Mouse (Mus musculus) G1E (cell line): Measurements from ENCODE around the gene Dcx. TPM values are rescaled to one million over a fixed set of nuclear protein-coding genes. Genes with fewer than 3 reads are reported as not detected.

Experiments used
- ATAC-seq: 2 replicates; pipeline ENCODE4 v1.8.0; 2016; ENCODE audit warnings: mild to moderate bottlenecking; ENCODE audit not compliant: insufficient number of reproducible peaks, poor library complexity, low FRiP score, severe bottlenecking; ENCODE audit errors: extremely low read depth
- DNase-seq: peaks from one replicate; pipeline ENCODE4 v3.0.0; 2012; ENCODE audit warnings: low spot score
- H3K27me3 ChIP-seq: 2 replicates; pipeline ENCODE4 v1.6.1; 2012; ENCODE audit warnings: mild to moderate bottlenecking, low read length, inconsistent platforms; ENCODE audit not compliant: insufficient read depth
- H3K36me3 ChIP-seq: replicated peaks from 2 replicates; pipeline ENCODE3; 2012; ENCODE audit warnings: mild to moderate bottlenecking, inconsistent platforms
- H3K4me1 ChIP-seq: 2 replicates; pipeline ENCODE4 v1.6.1; 2012; ENCODE audit warnings: low read depth, low read length, inconsistent platforms, mixed read lengths; ENCODE audit not compliant: insufficient read depth
- H3K4me3 ChIP-seq: 2 replicates; pipeline ENCODE4 v1.5.1; 2012; ENCODE audit warnings: low read depth, mild to moderate bottlenecking, inconsistent platforms, low read length, moderate library complexity, mixed read lengths
- H3K9me3 ChIP-seq: replicated peaks from 2 replicates; pipeline ENCODE4 v1.6.1; 2012; ENCODE audit warnings: inconsistent platforms
- CTCF ChIP-seq: IDR thresholded peaks from 2 replicates; pipeline ENCODE4 v1.5.1; 2012; ENCODE audit warnings: low read depth, low read length, inconsistent platforms, mixed read lengths
- GATA1 ChIP-seq: IDR thresholded peaks from 2 replicates; pipeline ENCODE4 v1.6.1; 2012; ENCODE audit warnings: borderline replicate concordance, low read length, inconsistent platforms, mixed read lengths
- GATA2 ChIP-seq: IDR thresholded peaks from 2 replicates; pipeline ENCODE4 v1.6.1; 2012; ENCODE audit warnings: low read depth, low read length, inconsistent platforms, borderline replicate concordance
- POLR2AphosphoS5 ChIP-seq: IDR thresholded peaks from 2 replicates; pipeline ENCODE4 v1.6.1; 2012; ENCODE audit warnings: low read depth, low read length, inconsistent platforms; ENCODE audit not compliant: insufficient replicate concordance
- TAL1 ChIP-seq: conservative IDR thresholded peaks from 2 replicates; pipeline ENCODE4 v1.6.1; 2012; ENCODE audit warnings: low read depth, low read length, inconsistent platforms, mixed read lengths
- polyA plus RNA-seq: library from polyadenylated mRNA; stranded (reverse); fragments of >175 nt; gene quantifications from 2 replicates; pipeline ENCODE4 v1.2.3, GENCODE M21; 2012
- total RNA-seq, 2 experiments: library from RNA; stranded (forward) in 1 of 2; stranded (reverse) in 1 of 2; fragments of 200-1000 nt in 1 of 2; fragments of >200 nt in 1 of 2; fragmentation: Nextera tagmentation in 1 of 2; gene quantifications; 2 replicates each; pipeline ENCODE4 v1.2.3; 2014 to 2017

The Dcx gene
- total and polyA plus RNA-seq, 3 experiments: 0.04 to 2.3 (median 0.16) TPM

DNA sequence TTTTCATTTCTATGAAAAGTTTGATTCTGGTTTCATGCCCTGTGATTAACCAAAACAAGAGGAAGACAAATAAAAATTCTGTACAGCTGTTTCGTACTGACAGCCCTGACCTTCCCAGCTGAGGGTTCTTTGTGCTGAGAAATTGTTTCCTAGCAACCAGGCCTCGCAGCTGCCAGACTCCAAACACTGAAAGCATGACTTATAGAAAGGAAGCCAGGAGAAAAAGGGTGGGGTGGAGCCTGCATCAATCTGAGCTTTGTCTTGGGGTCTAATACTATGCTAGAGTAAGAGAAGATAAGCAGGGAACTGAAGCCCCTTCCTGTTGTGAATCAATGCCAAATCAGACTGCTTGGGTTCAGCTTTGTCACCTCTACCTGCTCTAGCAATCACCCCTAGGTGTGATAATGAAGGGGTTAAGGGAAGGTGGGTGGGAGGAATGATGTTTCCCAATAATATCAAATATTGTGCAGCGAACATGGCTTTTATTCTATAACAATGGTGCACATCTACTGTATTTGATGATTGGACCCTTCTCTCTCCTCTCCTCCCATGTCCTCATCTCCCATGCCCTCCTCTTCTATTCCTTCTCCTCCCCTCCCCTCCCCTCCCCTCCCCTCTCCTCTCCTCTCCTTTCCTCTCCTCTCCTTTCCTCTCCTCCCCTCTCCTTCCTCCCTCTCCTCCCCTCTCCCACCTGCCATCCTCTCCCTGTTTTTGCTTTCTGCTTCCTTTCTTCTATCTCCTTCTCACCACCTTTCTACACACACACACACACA lies 26.2 kb downstream of the Dcx start:
- no peak for DNase-seq
- Histone ChIP-seq H3K27me3 (no peaks in the 10 kb centered on the region), H3K4me3 (no peak overlapping the region), H3K4me1 (no peaks in the 10 kb centered on the region), H3K36me3 (no peaks in the 10 kb centered on the region), H3K9me3 (no peaks in the 10 kb centered on the region)
- TF ChIP-seq GATA2 (no peak), TAL1 (no peak), POLR2AphosphoS5 (no peak), GATA1 (no peak), CTCF (no peak)
- ATAC-seq: no peak

- DNase-seq (no peak), ATAC-seq (no peak)
- Histone ChIP-seq H3K27me3 (no peaks in the 10 kb centered on the region), H3K36me3 (no peaks in the 10 kb centered on the region), H3K4me3 (no peak overlapping the region), H3K4me1 (no peaks in the 10 kb centered on the region), H3K9me3 (no peaks in the 10 kb centered on the region)
- no peak for TF ChIP-seq POLR2AphosphoS5
- no peak for TF ChIP-seq TAL1
- no peak for TF ChIP-seq GATA1
- no peak for TF ChIP-seq CTCF
- TF ChIP-seq GATA2: no peak
Measured at GRCm38 (mm10) chrX:143904689-143905088, 28.4 kb downstream of the Dcx start.

GRCm38 (mm10) chrX:143902300-143902699 lies 30.8 kb downstream of the Dcx start:
- no peak for TF ChIP-seq TAL1
- no peak for TF ChIP-seq GATA2
- no peak for TF ChIP-seq POLR2AphosphoS5
- no peak for TF ChIP-seq GATA1
- no peak for TF ChIP-seq CTCF
- no peaks in the 10 kb centered on the region for H3K9me3 ChIP-seq
- no peak overlapping the region for H3K4me3 ChIP-seq
- no peaks in the 10 kb centered on the region for H3K4me1 ChIP-seq
- ATAC-seq: no peak
- no peaks in the 10 kb centered on the region for H3K36me3 ChIP-seq
- no peak for DNase-seq
- no peaks in the 10 kb centered on the region for H3K27me3 ChIP-seq

DNA sequence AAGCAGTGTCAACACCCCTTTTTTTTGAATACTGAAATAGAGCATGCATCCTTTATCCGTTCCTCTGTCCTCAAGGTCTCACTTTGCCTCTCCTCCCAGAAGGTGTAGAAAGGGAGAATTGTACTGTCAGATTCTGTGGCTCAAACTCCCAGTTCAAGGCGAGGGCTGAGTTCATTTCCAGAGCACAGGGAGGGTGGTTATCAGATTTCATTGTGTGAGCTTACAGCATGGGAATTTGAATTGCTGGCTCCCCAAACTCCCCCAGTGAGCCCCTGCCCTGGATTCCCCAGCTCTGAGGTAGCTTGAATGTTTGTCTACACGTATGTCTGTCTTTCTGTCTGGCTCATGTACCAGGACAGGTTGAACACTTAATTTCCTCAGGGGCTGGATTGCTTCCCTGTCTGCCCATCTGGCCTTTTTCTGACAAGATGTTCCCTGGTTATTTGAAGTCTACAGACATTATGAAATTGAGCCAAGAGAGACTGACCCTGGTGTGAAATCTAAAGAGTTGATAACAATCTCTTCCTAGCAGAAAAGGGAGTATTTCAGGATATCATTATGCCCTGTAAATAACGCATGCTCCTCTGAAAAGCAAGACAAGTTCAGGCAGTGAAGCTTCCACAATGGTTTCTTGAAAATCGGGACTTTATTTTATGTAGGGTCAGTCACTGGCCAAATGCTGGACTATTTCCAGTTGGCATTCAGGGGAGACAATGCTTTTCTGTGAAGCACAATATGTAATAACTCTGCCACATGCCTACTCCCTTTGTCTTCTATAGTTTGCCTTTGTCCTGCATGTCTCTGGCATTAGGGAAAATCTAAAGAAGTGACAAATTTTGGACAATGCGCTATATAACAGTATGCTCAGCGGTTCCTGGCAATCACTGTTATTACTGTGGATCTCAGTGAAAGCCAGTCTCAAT lies 35.5 kb downstream of the Dcx start:
- no peaks in the 10 kb centered on the region for H3K9me3 ChIP-seq
- H3K36me3 ChIP-seq: no peaks in the 10 kb centered on the region
- DNase-seq (no peak), ATAC-seq (no peak)
- H3K4me1 ChIP-seq: no peaks in the 10 kb centered on the region
- no peak for TF ChIP-seq POLR2AphosphoS5
- TF ChIP-seq GATA2: no peak
- TF ChIP-seq CTCF: no peak
- TF ChIP-seq TAL1: no peak
- no peak for TF ChIP-seq GATA1
- H3K4me3 ChIP-seq: no peak overlapping the region
- H3K27me3 ChIP-seq: no peaks in the 10 kb centered on the region

- H3K27me3 ChIP-seq: no peaks in the 10 kb centered on the region
Measured at GRCm38 (mm10) chrX:143896936-143897335, 36.2 kb downstream of the Dcx start.

DNA sequence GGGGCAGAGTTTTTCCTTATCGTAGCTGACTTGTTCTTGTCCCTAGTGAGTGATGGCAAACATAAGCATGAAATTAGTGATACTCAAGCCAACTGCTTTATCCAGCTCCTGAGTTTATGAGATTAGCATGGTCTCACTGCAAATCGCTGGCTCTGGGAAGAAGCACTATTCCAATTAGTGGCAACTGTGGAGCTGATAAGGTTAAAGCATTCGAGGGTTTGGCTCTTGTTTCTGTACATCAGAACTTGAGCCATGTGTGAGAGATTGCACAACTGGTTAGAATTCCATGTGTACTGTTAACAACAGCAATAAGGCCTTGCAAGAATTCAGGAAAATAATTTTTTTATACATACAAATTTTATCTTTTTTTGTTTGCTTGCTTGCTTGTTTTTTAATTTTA lies 39.9 kb downstream of the Dcx start:
- ATAC-seq (peak; percentile 22; the same call in 1 of the 2 replicates), DNase-seq (no peak)
- H3K4me1 ChIP-seq: no peaks in the 10 kb centered on the region
- H3K27me3 ChIP-seq: no peaks in the 10 kb centered on the region
- no peak for TF ChIP-seq CTCF
- no peak for TF ChIP-seq POLR2AphosphoS5
- no peak for TF ChIP-seq TAL1
- H3K4me3 ChIP-seq: no peak overlapping the region
- H3K9me3 ChIP-seq: no peaks in the 10 kb centered on the region
- H3K36me3 ChIP-seq: no peaks in the 10 kb centered on the region

More at GRCm38 (mm10) chrX:143896936-143897335, 36.2 kb downstream of the Dcx start:
- DNase-seq (no peak), ATAC-seq (no peak)
- no peak overlapping the region for H3K4me3 ChIP-seq
- no peaks in the 10 kb centered on the region for H3K4me1 ChIP-seq
- H3K36me3 ChIP-seq: no peaks in the 10 kb centered on the region
- H3K9me3 ChIP-seq: no peaks in the 10 kb centered on the region
- TF ChIP-seq GATA2 (no peak), GATA1 (no peak), CTCF (no peak), POLR2AphosphoS5 (no peak), TAL1 (no peak)
